Mouse (Mus musculus): Measurements from ENCODE around the gene Mex3d. TPM values are rescaled to one million over a fixed set of nuclear protein-coding genes. Genes with fewer than 3 reads are reported as not detected.

Gene Mex3d
- polyA plus RNA-seq, 1 experiment from 2014 or later: 7.1 TPM

DNA sequence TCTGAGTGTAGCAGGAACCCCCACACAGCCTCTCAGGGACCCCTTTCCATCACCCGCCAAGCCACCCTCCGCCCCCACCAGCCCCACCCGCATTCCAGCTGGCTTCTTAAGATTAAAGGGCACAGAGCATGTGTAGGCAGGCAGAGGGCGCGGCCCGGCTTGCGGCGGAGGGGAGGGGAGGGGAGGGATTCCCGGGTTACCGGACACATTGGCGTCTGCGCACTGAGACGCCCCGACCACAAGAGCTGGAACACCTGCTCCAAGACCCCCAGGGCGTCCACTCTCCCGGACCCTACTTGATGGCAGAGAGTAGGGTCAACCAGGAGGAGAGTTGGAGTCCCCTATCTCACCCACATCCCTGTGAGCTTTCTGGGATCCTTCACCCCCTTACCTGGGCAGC, 42.3 kb downstream of the Mex3d start:
- peak; percentile 63 for DNase-seq (ENCODE audit: low spot score)
- WGBS: 1% methylated on average over 16 of the region's 16 CpGs
- H3K27me3 ChIP-seq (replicated peaks; ENCODE audit: low read depth, poor library complexity, severe bottlenecking): peaks cover 100% of the 10 kb centered on the region
- H3K36me3 ChIP-seq (replicated peaks): no peaks in the 10 kb centered on the region
- peaks cover 71% of the 10 kb centered on the region for H3K4me1 ChIP-seq
- 0 out of 2 replicates have a peak overlapping the region, but pooled peaks have one; percentile 6 for H3K27ac ChIP-seq (replicated peaks)
- H3K9me3 ChIP-seq: no peaks in the 10 kb centered on the region
- H3K4me3 ChIP-seq: peak overlapping the region; percentile 37

DNA sequence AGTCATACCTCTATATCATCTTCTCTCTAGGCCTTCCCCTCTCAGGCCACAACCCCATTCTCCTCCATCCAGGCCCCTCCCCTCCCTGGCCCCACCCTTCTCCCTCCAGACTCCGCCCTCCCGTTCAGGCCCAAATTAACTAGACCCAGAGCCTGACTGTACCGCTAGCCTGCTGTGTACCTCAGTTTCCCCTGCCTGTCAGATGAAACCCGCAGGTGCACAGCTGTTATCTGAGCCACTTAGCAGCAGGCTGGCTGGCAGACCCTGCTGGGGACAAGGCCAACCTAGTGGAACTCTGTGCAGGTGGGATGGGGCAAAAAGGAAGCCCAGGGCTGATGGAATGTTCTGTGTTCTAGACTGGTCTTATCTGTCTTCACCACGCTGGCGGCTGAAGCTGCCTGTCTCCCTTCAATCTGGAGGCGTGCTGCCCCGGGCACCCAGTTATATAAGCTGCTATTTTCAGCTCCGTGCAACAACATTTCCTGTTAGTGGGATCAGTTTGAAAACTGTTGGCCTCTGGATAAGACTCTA, 43.3 kb downstream of the Mex3d start:
- H3K4me3 ChIP-seq: peak overlapping the region; percentile 37; the same call in 1 of the 2 replicates
- peaks cover 72% of the 10 kb centered on the region for H3K4me1 ChIP-seq
- no peak overlapping the region for H3K27ac ChIP-seq (replicated peaks)
- no peaks in the 10 kb centered on the region for H3K36me3 ChIP-seq (replicated peaks)
- H3K9me3 ChIP-seq: no peaks in the 10 kb centered on the region
- no peak for DNase-seq (ENCODE audit: low spot score)
- H3K27me3 ChIP-seq (replicated peaks; ENCODE audit: low read depth, poor library complexity, severe bottlenecking): peaks cover 99% of the 10 kb centered on the region
- WGBS: 36% methylated on average over 9 of the region's 9 CpGs

DNA sequence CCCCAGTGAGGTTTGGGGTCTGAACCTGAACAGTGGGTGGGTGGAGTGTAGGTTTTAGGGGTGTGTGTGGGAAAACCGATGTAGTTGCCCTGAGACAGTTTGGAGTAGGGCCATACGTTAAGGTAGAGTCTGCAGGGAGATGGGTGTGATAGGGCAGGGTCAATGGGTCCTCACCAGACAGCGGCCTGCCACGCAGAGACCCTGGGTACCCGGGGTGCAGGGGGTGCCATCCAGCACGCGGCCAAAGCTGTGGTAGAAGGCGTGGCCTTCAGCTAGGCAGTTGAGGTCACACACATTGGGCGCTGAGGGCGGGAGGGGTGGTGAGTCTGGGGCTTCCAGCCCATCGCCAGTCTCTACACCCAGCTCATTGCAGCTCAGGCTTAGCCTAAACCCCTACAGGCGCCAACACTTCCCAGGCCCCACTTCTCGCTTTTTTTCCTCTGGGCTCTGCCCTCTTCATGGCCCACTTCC, 44.0 kb downstream of the Mex3d start:
- peak overlapping the region; percentile 57 for H3K4me3 ChIP-seq
- H3K36me3 ChIP-seq (replicated peaks): no peaks in the 10 kb centered on the region
- peaks cover 92% of the 10 kb centered on the region for H3K27me3 ChIP-seq (replicated peaks; ENCODE audit: low read depth, poor library complexity, severe bottlenecking)
- H3K9me3 ChIP-seq: no peaks in the 10 kb centered on the region
- H3K27ac ChIP-seq (replicated peaks): peak overlapping the region; percentile 40; the same call in 1 of the 2 replicates
- 27% methylated on average over 13 of the region's 13 CpGs for WGBS
- DNase-seq (ENCODE audit: low spot score): no peak
- H3K4me1 ChIP-seq: peaks cover 65% of the 10 kb centered on the region

GRCm38 (mm10) chr10:80342749-80343424, 44.6 kb downstream of the Mex3d start:
- Histone ChIP-seq H3K27me3 (replicated peaks; ENCODE audit: low read depth, poor library complexity, severe bottlenecking) (peaks cover 92% of the 10 kb centered on the region), H3K9me3 (no peaks in the 10 kb centered on the region), H3K36me3 (replicated peaks) (no peaks in the 10 kb centered on the region), H3K4me3 (peak overlapping the region; percentile 57), H3K4me1 (peaks cover 59% of the 10 kb centered on the region), H3K27ac (replicated peaks) (0 out of 2 replicates have a peak overlapping the region, but pooled peaks have one; percentile 26)
- DNase-seq (ENCODE audit: low spot score): peak; percentile 77
- under 1% methylated on average over 33 of the region's 33 CpGs for WGBS

- 2% methylated on average over 26 of the region's 26 CpGs for WGBS
- peak; percentile 40 for DNase-seq (ENCODE audit: low spot score)
- Histone ChIP-seq H3K4me3 (peak overlapping the region; percentile 57), H3K27me3 (replicated peaks; ENCODE audit: low read depth, poor library complexity, severe bottlenecking) (peaks cover 89% of the 10 kb centered on the region), H3K4me1 (peaks cover 54% of the 10 kb centered on the region), H3K9me3 (no peaks in the 10 kb centered on the region), H3K27ac (replicated peaks) (no peak overlapping the region), H3K36me3 (replicated peaks) (no peaks in the 10 kb centered on the region)
Measured at GRCm38 (mm10) chr10:80342305-80342748, 45.1 kb downstream of the Mex3d start.

- WGBS: 2% methylated on average over 47 of the region's 47 CpGs
- peak; percentile 47 for DNase-seq (ENCODE audit: low spot score)
- H3K9me3 ChIP-seq: no peaks in the 10 kb centered on the region
- no peaks in the 10 kb centered on the region for H3K36me3 ChIP-seq (replicated peaks)
- peaks cover 53% of the 10 kb centered on the region for H3K4me1 ChIP-seq
- no peak overlapping the region for H3K27ac ChIP-seq (replicated peaks)
- H3K27me3 ChIP-seq (replicated peaks; ENCODE audit: low read depth, poor library complexity, severe bottlenecking): peaks cover 87% of the 10 kb centered on the region
- H3K4me3 ChIP-seq: peak overlapping the region; percentile 57
Measured at GRCm38 (mm10) chr10:80341491-80342304, 45.8 kb downstream of the Mex3d start.

GRCm38 (mm10) chr10:80341026-80341425, 46.4 kb downstream of the Mex3d start:
- no peaks in the 10 kb centered on the region for H3K36me3 ChIP-seq (replicated peaks)
- peak overlapping the region; percentile 57 for H3K4me3 ChIP-seq
- 8% methylated on average over 21 of the region's 21 CpGs for WGBS
- peaks cover 87% of the 10 kb centered on the region for H3K27me3 ChIP-seq (replicated peaks; ENCODE audit: low read depth, poor library complexity, severe bottlenecking)
- H3K27ac ChIP-seq (replicated peaks): no peak overlapping the region
- H3K4me1 ChIP-seq: peaks cover 53% of the 10 kb centered on the region
- peak; percentile 28 for DNase-seq (ENCODE audit: low spot score)
- no peaks in the 10 kb centered on the region for H3K9me3 ChIP-seq

- Histone ChIP-seq H3K36me3 (replicated peaks) (0 out of 2 replicates have a peak, but pooled peaks cover 4% of the 10 kb centered on the region), H3K27me3 (replicated peaks; ENCODE audit: low read depth, poor library complexity, severe bottlenecking) (peaks cover 87% of the 10 kb centered on the region), H3K27ac (replicated peaks) (no peak overlapping the region), H3K4me3 (peak overlapping the region; percentile 28; the same call in 1 of the 2 replicates), H3K4me1 (peaks cover 48% of the 10 kb centered on the region), H3K9me3 (no peaks in the 10 kb centered on the region)
- 24% methylated on average over 19 of the region's 19 CpGs for WGBS
- DNase-seq (ENCODE audit: low spot score): peak; percentile 89
Measured at GRCm38 (mm10) chr10:80339941-80340750, 47.3 kb downstream of the Mex3d start.

DNA sequence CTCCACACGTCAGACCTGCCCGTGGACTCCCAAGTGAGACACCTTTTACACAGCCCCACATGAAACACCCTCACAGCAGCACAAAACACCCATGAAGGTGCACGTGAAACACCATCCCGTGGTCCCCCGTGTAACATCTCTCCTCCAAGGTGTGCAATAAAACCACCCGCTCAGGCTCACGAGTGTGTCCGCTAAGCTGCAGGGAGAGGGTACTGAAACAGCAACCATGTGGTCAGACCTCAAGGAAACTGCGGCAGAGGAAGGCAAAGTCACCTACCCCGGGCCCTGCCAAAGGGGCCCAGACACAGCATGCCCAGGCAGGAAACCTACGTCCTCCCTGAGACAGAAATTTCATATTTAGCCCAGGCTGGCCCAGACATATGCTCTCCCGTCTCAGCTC, 51.2 kb downstream of the Mex3d start:
- 0 out of 2 replicates have a peak, but pooled peaks cover 5% of the 10 kb centered on the region for H3K36me3 ChIP-seq (replicated peaks)
- no peak overlapping the region for H3K4me3 ChIP-seq
- H3K27me3 ChIP-seq (replicated peaks; ENCODE audit: low read depth, poor library complexity, severe bottlenecking): peaks cover 75% of the 10 kb centered on the region
- H3K27ac ChIP-seq (replicated peaks): no peak overlapping the region
- peaks cover 29% of the 10 kb centered on the region for H3K4me1 ChIP-seq
- WGBS: 89% methylated on average over 12 of the region's 12 CpGs
- H3K9me3 ChIP-seq: no peaks in the 10 kb centered on the region
- no peak for DNase-seq (ENCODE audit: low spot score)

GRCm38 (mm10) chr10:80332525-80332989, 54.9 kb downstream of the Mex3d start:
- peaks cover 74% of the 10 kb centered on the region for H3K27me3 ChIP-seq (replicated peaks; ENCODE audit: low read depth, poor library complexity, severe bottlenecking)
- H3K4me1 ChIP-seq: peaks cover 40% of the 10 kb centered on the region
- WGBS: 76% methylated on average over 5 of the region's 5 CpGs
- DNase-seq (ENCODE audit: low spot score): no peak
- 0 out of 2 replicates have a peak overlapping the region, but pooled peaks have one; percentile 7 for H3K27ac ChIP-seq (replicated peaks)
- H3K36me3 ChIP-seq (replicated peaks): 0 out of 2 replicates have a peak, but pooled peaks cover 5% of the 10 kb centered on the region
- H3K9me3 ChIP-seq: no peaks in the 10 kb centered on the region
- 0 out of 2 replicates have a peak overlapping the region, but pooled peaks have one; percentile 18 for H3K4me3 ChIP-seq

DNA sequence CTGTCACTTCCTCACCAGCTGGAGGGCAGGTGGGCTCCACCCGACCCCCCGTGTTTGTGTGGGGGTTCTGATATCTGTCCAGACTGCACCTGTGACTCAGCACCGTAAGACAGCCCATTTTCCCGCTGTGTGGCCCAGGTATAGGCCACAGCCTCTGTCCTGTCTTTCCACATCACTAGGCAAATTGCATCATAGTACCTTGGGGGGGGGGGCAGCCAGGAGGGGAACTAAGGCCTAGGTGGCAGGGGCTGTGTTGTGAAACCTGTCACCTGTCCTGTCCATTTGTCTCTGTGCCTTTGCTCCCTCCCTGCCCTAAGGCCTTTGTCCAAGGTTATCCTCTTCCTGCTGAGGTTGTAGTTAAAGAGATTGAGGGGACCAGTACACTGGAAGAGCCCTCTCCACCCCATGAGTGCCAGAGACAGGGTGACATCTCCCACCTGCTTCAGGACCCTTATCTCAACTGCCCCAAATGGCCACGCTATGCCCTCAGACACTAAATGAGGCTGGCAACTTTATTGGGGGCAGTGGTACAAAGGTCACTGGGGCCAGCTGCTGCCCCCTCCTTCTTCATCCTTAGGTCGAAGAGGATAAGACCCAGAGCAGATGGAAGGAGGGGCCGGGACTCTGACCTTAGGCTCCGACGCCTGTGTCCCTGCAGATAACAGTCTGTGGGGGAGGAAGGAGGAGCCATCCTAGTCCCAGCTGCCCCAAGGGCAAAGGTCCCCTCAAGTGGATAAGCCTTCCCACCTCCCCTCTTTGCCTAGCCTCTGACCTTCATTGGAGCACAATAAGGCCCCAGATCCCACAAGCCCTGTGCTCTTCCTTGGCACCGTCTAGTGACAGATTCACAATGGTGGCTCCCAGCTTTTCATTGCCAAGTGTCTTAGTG, 55.6 kb downstream of the Mex3d start:
- DNase-seq (ENCODE audit: low spot score): no peak
- Histone ChIP-seq H3K4me1 (peaks cover 40% of the 10 kb centered on the region), H3K4me3 (0 out of 2 replicates have a peak overlapping the region, but pooled peaks have one; percentile 18), H3K36me3 (replicated peaks) (0 out of 2 replicates have a peak, but pooled peaks cover 5% of the 10 kb centered on the region), H3K9me3 (no peaks in the 10 kb centered on the region), H3K27me3 (replicated peaks; ENCODE audit: low read depth, poor library complexity, severe bottlenecking) (peaks cover 77% of the 10 kb centered on the region), H3K27ac (replicated peaks) (peak overlapping the region; percentile 35; the same call in 1 of the 2 replicates)
- 62% methylated on average over 10 of the region's 10 CpGs for WGBS

All from embryonic facial prominence, embryonic 10.5 days (tissue).